Mouse (Mus musculus): ENCODE results near the gene Tnfaip8l1. TPM values are rescaled to one million over a fixed set of nuclear protein-coding genes. Genes with fewer than 3 reads are reported as not detected.
A peak's percentile ranks its signal among the peaks of the same experiment; 100 is the strongest.

Gene Tnfaip8l1
- polyA plus RNA-seq, 1 experiment, result 4.3 TPM

DNA sequence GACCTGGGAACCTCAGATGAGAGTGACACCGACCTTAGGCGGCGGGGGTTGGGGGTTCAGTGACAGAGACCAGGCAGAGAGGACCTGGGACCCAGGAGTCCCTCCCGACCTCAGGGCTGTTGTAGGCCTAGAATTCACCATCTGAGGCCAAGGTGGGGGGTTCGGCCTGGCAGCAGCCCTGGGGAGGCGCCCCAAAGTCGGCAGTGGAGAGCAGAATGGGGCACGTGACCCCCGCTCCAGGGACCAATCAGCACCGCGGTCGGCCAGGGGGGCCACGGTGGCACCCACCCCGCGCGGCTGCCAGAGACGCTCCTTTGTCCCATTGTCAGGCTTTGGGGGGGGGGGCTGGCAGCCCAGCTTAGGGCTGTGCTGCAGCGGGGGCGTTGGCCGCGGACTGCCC is 22.9 kb upstream of the Tnfaip8l1 start:
- no peak for DNase-seq (ENCODE audit: low read depth)

DNA sequence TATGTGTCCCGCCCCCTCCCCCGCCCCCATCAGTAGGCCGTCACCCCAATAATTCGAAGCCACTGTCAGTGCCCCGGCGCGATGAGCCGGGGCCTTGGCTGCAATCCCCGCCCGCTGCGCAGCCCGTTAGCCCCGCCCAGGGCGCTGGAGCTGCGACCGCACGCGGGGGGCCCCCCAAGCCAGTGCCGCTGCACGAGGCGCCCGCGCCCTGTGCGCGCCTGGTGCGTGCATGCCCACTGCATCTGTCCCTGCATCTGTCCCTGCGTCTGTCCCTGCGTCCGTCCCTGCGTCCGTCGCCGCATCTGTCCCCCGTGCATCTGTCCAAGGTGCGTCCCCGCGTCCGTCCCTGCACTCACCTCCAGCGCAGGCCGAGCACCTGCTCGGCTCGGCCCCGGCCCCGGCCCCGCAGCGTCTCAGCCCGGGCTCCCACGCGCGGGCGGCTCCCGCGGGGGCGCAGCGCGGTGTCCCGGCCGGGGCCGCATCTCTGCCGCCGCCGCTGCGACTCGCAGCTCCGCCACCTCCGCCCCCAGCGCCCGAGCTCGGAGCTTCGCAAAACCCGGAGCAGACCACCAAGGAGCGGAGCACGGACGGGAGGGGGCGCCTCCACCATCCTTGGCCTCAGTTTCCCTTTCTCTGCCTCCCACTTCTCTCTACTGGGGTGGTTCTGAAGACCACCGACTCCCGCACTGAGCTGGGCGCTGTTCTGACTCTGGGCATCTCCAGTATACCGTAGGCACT is 22.2 kb upstream of the Tnfaip8l1 start, which contains the start of gene Sema6b:
Gene Sema6b, minus strand, starts transcription at position 486 of the 738 bp plus-strand sequence.
- no peak for DNase-seq (ENCODE audit: low read depth)

DNA sequence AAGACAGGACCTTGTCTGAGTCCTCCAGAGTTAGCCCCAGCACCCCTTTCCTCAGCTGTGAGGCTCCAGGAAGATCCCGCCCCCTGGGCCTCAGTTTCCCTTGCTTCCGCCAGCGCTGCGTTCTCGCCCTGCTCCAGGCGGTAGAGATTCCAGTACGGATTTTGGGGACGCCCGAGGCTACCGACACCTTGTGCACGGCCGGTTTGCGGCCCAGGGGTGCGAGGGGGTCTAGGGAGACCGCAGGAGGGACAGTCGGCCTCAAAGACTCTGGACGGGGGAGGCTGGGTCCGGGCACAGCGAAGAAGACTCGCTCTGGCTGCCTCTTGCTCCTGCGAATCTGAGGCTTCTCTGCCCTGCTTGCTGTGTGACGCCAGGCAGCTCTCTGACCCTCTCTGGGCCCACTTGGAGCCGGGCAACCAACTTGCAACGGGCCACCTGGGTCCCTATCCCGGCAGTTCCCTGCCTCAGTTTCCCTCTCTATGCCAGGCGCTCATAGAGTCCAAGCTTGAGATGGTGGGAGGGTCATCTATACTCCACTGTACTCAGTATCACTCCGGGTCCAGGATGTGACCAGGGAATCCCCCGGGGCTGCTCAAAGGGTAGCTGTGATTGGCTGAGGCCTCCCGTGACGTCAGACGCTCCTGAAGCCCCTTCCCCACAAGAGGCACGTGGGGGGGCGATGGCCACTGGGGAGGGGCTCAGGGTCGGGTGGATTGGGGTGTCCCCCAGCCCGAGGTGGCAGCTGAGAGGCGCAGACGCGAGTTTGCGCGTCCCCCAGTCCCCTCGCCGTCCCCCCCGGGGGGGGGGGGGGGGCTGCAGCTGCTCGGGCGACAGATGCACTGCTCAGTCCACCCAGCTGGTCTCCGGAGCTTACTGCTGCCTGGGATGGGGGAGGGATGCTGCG is 20.3 kb upstream of the Tnfaip8l1 start:
- no peak for DNase-seq (ENCODE audit: low read depth)

DNA sequence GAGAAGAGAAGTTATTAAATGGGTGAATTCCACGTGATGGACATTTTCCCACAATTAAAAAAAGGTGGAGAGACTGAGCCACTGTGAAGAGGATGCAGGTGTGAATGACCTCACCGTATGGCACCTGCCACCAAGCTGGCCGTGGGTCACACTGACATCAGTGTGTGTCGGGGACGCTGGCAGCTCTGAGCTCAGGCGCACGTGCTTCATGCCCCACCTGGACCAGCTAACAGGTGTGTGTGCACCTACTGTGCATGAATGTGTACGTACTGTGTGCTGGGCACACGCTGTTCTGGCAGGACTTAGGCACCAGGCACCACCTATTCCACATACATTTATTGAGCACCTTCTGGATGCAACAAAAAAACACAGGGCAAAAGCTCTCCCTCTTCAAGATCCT is 17.7 kb upstream of the Tnfaip8l1 start:
- DNase-seq (ENCODE audit: low read depth), result no peak

DNA sequence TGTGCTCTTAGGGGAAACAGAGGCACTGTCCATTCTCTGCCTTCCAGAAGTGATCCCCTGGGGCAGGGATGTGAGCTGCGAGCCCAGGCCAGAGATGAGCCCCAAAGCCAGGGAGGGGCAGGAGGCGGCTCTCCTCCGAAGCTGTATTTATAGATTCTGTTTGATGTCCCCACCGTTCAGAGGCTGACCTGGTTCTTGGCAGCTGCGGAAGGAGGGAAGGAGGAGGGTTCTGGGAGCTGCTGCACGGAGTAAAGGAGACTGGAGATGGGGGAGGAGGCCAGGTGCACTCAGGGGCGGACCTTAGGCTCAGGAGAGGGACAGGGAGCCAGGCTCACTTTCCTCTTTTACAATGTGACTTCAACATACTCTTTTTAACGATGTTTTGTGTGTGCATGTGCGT is 16.1 kb upstream of the Tnfaip8l1 start:
- no peak for DNase-seq (ENCODE audit: low read depth)

DNA sequence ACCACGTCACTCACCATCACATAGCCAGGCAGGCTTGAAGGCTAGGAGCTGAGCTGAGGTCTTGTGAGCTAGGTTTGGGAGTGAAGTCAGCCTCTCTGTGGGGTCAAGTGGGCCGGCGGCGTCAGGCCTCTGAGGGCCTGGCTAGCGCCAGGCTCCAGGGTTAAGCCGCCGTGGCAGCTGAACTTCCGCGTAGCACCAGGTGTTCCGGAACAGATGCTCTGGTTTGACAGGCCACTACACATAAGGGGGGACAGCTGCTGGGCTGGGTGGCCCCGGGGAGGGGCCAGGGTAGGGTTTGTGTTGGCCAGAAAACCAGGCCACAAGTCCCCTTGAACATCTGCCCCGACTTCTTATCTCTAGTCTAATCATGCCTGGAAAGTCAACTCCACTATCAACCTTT is 14.9 kb upstream of the Tnfaip8l1 start:
- no peak for DNase-seq (ENCODE audit: low read depth)

DNA sequence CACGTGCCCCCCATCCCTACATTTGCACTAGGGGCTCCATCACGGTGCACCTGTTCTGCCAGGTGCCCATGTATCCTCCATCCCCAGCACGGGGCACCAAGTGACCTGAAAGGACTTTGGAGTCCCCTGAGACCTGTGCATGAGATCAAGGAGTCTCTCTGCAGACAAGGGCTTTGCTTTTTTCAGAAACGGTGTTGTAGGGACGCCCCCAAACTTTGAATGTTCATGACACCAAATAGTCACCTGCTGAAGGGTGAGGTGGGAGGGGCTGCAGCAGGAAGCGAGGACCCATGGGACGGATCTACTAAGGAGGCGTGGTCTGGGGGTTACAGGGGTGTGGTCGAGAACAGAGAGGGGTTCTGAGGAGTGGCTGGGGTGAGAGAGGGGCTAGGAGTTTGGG is 14.0 kb upstream of the Tnfaip8l1 start:
- no peak for DNase-seq (ENCODE audit: low read depth)

DNA sequence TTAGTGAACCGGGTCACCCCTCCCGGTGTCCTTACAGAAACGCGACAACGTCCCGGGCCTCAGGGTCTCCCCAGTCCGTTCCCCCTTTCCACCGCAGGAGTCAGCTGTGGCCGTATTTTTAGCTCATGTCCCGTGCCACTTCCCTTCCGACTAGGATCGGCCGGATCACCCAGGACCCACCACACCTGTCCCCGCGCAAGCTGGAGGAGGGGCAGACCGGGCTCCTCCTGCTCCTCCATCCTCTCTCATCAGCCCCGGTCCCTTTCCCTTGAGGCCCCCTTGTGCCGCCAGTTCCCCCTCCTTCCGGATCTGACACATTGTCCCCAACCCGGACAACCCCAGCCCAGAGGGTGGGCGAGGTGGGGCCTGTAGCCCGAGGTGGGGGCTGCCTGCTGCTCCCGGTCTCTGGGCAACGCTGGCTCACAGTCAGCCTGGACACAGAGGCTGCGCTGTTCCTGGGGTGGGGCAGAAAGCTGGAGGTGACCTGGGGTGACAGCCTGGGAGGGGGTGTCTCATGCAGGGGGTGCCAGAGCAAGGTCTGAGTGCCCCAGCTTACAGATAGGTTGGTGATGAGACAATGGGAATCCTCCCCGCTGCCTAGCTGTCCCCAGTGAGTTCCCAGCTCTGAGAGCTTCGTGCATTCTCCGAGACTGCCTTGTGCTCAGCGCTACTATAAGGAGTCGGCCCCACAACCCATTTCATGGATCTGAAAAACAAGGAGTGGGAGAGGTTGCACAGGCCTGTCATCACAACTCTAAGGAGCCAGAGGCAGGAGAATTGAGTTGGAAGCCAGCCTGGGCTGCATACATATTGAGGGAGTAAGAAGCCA is 13.3 kb upstream of the Tnfaip8l1 start:
- DNase-seq (ENCODE audit: low read depth), result no peak

DNA sequence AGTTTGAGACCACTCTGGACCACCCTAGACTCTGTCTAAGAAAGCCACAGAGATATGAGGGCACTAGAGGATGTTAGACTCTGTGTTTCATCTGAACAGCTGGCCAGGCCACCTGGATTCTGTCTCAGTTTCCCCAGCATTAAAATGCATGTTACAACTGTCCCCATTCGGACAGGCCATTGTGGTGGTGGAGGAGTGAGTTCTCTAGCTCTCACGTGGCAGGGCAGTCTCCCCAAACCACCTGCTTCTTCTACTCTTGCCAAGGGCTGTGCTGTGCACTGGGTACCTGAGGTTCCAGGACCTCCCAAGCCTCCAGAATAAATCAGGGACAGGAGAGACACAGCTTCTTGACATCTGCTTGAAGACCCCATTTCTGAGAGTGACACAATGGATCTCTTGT is 12.4 kb upstream of the Tnfaip8l1 start:
- DNase-seq (ENCODE audit: low read depth), result no peak

DNA sequence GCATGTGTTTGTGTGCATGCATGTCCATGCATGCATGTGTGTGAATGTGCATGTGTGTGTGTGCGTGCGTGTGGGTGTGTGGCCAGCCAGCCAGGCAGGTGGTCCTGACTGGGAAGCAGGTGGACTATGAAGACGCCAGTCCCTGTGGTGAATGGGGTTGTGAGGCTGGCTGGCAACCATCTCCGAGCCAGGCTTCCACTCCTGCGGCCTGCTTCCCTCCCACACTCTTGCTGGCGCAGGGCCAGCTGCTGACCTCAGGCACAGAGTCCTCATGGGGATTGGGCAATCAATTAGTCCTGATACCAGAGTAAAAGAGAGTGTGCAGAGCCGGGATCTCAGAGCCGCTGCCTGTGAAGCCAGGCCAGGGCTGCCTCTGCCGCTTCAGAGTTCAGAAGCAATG is 8.6 kb upstream of the Tnfaip8l1 start:
- peak; percentile 38 for DNase-seq (ENCODE audit: low read depth)

DNA sequence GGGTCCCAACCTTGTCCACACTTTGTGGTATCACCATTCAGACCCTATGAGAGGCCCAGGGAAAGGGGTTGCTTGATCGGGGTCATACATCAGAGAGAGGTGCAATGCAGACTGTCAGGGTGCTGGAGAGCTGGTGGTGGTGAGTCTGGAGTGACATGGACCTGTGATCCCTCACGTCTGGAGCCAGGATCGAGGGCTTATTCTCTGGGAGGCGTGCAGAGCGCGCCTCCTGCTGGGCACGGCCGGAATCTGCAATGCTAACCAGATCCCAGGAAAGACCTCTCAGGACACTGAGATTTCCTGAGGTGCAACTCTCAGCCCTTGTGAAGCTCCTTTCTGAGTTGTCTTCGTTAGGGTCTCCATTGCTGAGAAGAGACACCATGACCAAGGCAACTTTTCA is 2.5 kb upstream of the Tnfaip8l1 start:
- DNase-seq (ENCODE audit: low read depth), result no peak

DNA sequence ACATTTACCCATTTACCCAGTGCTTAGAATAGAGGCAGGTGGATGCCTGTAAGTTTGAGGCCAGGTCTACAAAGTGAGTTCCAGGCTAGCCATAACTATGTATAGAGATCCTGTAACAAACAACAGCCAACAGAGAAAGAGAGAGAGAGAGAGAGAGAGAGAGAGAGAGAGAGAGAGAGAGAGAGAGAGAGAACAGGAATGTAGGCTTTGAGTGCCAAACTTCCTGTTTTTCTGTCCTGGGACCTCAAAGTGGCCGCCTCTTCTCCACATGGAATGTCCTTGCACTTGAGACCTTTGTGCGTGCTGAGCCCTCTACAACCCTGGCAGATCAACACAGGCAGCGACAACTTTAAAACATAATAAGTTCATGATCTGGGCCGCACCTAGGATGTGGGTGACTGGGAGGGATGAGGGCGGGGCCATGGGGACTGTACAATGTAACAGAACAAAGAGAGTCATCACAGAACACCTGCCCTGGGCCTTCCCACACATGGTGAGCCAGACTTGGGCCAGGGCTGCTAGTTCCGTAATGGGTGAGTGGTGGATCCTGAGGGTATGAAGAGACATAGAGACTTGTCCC is 1.3 kb downstream of the Tnfaip8l1 start:
- peak; percentile 23 for DNase-seq (ENCODE audit: low read depth)

DNA sequence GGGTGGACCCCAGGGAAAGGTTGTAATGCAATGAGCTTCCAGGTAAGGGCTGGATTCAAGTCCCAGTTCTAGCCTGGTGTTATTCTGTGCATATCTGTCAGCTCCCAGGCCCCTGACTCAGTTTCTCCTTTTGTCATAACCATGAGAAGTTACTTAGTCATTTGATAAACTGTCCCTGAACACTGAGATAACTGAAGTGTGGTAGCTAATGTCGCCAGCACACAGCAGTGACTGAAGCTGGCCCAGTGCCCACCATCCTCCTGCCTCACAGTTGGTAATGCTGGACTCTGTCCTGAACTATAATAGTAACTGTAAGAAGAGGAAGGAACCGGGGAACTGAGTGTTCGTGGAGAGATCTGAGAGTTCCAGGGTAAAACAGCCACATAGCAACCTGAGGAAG is 2.2 kb downstream of the Tnfaip8l1 start:
- no peak for DNase-seq (ENCODE audit: low read depth)

DNA sequence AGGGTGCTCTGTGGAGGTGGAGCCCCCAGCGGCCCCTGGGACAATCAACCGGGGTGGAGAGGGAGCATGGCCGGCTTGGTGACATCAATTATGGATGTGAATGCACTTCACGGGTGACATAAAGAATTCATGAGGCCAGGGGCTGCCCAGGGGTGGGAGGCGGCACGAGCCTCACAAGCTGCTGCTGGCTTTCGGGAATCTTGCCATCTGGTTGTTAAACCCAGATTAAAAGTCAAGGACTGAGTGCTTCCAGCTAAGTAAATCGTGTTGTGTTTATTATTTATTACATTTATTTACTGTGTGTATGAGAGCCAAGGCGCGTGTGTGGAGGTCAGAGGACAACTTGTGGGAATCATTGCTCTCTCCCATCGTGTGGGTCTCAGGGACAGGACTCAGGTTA is 3.4 kb downstream of the Tnfaip8l1 start:
- no peak for DNase-seq (ENCODE audit: low read depth)

DNA sequence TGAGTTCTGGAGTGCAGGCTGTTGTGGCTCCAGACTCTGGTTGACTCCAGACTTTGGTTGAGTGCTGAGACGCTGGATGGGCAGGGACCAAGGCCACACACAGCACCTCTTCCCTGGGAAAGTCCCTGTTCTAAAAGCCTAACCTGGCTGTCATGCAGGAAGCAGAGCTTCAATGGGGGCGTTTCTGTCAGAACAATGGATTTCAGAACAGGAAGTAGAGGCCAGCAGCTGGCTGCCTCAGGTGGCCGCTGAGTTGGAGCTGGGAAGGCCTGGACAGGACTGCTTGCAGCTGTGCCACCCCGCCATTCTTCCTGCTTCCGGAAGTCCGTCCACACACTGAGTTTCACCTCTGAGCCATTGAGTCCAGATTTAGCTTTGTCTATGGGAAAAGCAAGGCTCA is 7.6 kb downstream of the Tnfaip8l1 start:
- DNase-seq (ENCODE audit: low read depth), result no peak

DNA sequence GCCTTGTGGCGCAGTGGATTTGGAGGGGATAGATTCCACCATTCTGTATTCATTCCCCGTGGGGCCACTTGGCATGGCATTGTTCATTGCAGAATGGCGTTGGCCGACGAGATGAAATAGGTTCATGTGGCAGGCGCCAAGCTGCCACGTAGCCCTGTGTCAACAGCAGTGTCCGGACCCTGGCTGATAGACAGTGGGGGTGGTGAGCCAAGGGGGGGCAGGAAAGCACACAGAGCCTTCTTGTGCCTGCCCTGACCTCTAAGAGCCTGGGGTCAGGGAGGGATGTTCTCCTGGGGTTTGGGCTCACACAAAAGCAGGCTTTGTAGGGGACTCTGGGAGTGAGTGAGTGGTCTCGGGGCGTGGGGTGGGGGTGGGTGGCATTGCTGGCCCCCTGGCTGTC is 8.4 kb downstream of the Tnfaip8l1 start:
- no peak for DNase-seq (ENCODE audit: low read depth)

DNA sequence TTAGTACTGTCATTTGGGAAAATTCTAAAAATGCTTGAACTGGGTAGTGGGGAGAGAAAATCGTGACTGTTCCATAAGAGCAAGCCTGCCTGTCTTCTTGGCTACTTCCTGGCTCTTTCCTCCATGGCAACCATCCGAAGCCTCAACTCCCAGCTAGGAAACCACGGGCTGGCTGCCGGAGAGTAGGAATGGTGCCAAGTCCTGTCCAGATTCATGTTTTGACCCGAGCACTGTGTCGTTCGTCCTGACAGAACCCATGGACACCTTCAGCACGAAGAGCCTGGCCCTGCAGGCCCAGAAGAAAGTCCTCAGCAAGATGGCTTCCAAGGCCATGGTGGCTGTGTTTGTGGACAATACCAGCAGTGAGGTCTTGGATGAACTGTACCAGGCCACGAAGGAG is 9.2 kb downstream of the Tnfaip8l1 start:
- DNase-seq (ENCODE audit: low read depth), result no peak

DNA sequence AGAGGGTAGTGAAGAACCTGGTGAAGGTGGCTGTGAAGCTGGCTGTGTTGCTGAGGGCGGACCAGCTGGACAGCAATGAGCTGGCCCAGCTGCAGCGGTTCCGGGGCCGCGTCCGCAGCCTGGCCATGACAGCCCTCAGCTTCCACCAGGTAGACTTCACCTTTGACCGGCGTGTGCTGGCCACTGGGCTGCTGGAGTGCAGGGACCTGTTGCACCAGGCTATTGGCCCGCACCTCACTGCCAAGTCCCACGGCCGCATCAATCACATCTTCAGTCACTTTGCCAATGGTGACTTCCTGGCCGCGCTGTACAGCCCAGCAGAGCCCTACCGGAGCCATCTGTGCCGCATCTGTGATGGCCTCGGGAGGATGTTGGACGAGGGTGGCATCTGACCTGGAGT is 9.6 kb downstream of the Tnfaip8l1 start:
- DNase-seq (ENCODE audit: low read depth), result no peak

DNA sequence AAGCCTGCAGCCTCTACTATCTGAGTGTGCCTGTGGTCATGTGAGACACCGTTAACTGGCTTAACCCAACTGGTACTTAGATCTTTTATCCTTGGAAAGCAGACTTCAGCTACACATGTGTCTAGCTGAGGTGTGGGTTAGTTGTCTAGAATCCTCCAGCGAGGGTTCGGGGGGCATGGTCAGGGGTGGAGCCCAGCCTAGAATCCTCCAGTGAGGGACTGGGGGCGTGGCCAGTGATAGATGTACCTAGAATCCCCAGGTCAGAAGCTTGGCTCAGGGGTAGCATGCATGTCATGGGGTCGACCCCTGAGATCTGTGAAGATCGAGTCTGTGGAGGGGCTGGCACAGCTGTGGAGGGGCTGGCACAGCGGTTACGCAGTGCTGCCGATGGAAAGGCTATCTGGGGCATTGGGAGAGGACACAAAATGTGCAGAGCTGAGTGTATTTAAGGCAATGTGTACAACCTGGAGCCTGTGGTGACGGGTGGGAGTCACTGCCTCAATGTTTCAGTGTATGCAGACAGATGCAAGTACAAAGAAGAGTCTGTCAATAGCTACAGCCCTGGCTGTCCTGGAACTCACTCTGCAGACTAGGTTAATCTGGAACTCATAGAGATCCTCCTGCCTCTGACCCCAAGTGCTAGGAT is 11.2 kb downstream of the Tnfaip8l1 start:
- no peak for DNase-seq (ENCODE audit: low read depth)

DNA sequence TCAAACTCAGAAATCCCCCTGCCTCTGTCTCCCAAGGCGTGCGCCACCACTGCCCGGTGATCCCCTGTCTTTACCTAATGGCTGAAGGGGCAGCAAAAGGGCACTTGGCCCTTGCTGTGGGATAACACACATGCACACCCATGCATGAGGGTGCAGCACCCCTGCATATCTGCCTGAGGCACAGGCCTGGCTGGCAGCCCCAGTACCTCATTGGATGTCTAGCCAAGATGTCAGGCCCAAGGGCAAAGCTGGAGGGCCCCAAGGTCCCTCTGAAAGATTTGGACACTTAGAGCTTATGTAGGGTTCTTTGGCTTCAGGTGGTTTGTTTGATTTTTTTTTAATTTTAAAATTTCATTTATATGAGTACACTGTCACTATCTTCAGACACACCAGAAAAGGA is 13.1 kb downstream of the Tnfaip8l1 start:
- no peak for DNase-seq (ENCODE audit: low read depth)

DNA sequence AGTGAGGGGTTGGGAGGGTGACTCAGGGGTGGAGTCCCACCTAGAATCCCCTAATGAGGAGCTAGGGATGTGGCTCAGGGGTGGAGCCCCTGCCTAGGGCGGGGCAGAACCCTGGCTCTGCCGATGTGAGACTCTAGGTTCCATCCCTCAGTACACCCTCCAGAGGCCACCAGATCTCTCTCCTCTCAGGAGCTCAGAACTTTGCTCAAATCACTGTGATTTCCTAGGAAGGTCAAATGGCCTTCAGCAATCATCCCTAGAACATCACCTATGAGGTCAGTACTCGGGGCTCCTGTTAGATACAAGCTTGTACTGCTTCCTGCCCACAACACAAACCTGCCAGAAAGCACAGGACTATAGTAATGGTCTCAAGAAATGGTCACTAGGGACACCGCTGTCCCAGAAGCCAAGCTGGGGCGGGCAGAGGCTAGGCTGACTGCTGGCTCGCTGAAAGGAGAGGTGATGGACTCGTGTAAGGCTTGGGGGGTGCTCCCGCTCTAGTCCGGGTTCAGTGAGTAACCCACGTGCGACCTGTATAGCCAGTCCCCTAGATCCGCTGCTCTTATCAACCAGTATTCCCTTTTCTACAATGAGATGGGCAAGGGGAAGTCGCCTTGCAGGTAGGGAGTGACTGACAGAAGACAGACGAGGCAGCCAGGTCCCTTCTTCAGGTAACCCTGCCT is 20.8 kb downstream of the Tnfaip8l1 start:
- DNase-seq (ENCODE audit: low read depth), result no peak

Measured in gonadal fat pad, adult 2 months (tissue).